Mouse (Mus musculus): ENCODE measurements around the gene Axl.
"Not testable (repeated sequence)": the region's sequence is repeated elsewhere in the genome, so short reads cannot be mapped to it uniquely, and the experiment has no call there.

DNA sequence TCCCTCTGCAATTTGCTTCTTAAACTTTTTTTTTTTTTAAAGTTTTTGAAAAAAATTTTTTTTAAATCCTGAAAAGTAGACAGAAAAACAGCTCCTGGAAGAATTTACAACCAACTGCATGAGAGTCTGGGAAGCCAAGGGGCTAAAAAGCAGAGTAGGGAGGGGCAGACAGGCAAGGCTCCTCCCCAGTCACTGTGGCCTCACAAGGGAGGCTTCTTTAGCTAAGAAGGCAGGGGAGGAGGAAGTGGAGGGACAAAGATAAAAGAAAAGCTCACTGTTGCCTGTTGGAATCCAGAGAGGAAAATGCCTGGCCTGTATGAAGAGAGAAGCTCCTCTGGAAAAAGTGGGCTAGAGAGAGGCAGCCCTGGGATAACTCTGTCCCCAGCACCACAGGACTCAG, 66.7 kb downstream of the Axl start:
- TF ChIP-seq CTCF, POLR2A (IDR thresholded peaks at IDR 0.05; ENCODE audit: extremely low read depth, insufficient read depth, low read length): not testable (repeated sequence)
